Mouse (Mus musculus) ovary, postnatal 14 days (tissue): ENCODE measurements around the gene Carmil1.

Experiments used
- DNase-seq: peaks from one replicate; pipeline ENCODE4 v3.0.0; 2022; ENCODE audit warnings: low spot score

Gene Carmil1

GRCm38 (mm10) chr13:24211229-24211628, 69.4 kb downstream of the Carmil1 start:
- no peak for DNase-seq

- no peak for DNase-seq
These were observed 74.5 kb downstream of the Carmil1 start for GRCm38 (mm10) chr13:24206097-24206496.

- DNase-seq = no peak
These were observed 78.3 kb downstream of the Carmil1 start for GRCm38 (mm10) chr13:24202314-24202713.

- DNase-seq = no peak
These were observed 80.6 kb downstream of the Carmil1 start for GRCm38 (mm10) chr13:24199861-24200543.

- no peak for DNase-seq
These were observed 82.1 kb downstream of the Carmil1 start for GRCm38 (mm10) chr13:24198396-24198924.

GRCm38 (mm10) chr13:24195371-24195770, 85.2 kb downstream of the Carmil1 start:
- DNase-seq = no peak

- DNase-seq = no peak
These were observed 86.6 kb downstream of the Carmil1 start for GRCm38 (mm10) chr13:24194018-24194417.

GRCm38 (mm10) chr13:24190875-24191663, 89.5 kb downstream of the Carmil1 start:
- no peak for DNase-seq

GRCm38 (mm10) chr13:24187026-24187425, 93.6 kb downstream of the Carmil1 start:
- DNase-seq = no peak

GRCm38 (mm10) chr13:24185641-24186040, 95.0 kb downstream of the Carmil1 start:
- no peak for DNase-seq

GRCm38 (mm10) chr13:24182878-24183277, 97.7 kb downstream of the Carmil1 start:
- DNase-seq = no peak

- no peak for DNase-seq
These were observed 101.1 kb downstream of the Carmil1 start for GRCm38 (mm10) chr13:24179538-24179937.

- no peak for DNase-seq
These were observed 103.0 kb downstream of the Carmil1 start for GRCm38 (mm10) chr13:24177600-24177999.

- no peak for DNase-seq
These were observed 103.8 kb downstream of the Carmil1 start for GRCm38 (mm10) chr13:24176835-24177234.

GRCm38 (mm10) chr13:24169658-24170057, 110.9 kb downstream of the Carmil1 start:
- no peak for DNase-seq

- no peak for DNase-seq
These were observed 117.2 kb downstream of the Carmil1 start for GRCm38 (mm10) chr13:24163368-24163767.

GRCm38 (mm10) chr13:24161105-24161504, 119.5 kb downstream of the Carmil1 start:
- no peak for DNase-seq

- no peak for DNase-seq
These were observed 120.6 kb downstream of the Carmil1 start for GRCm38 (mm10) chr13:24159972-24160371.

- DNase-seq = no peak
These were observed 121.2 kb downstream of the Carmil1 start for GRCm38 (mm10) chr13:24159190-24159965.

- DNase-seq = no peak
These were observed 123.0 kb downstream of the Carmil1 start for GRCm38 (mm10) chr13:24157560-24158011.

GRCm38 (mm10) chr13:24155190-24155589, 125.4 kb downstream of the Carmil1 start:
- no peak for DNase-seq
